Mouse (Mus musculus): ENCODE measurements around the gene Mrpl37.

DNA sequence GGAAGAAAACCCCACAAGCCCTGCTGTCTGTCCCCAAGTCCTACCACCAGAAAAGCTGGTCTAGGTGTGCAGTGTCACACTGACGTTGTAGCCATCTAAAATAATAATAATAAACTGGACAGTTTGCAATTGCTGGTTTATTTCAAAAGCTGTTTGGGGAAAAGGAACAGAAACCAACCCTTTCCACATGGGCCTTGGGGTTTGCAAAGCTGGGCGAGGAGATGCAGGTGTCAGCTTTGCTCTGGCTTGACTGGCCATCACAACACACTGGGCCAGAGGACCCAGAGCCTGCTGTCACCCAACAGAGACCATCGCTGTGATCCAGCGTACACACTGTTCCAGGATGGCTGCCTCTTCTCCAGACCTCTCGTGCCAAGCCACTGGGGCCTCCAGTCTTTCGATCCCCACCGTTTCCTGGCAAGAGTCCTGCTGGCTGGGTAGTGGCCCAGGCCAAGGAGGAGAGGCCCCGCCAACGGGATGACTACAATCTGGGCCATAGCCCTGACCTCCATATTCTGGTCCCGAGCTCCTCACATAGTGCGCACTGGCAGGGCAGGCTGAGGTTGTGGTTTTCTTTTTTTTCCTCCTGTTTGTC is 18.0 kb downstream of the Mrpl37 start:
- TF ChIP-seq CTCF (IDR thresholded peaks at IDR 0.05; ENCODE audit: borderline replicate concordance, insufficient read depth, low read length), result no peak
- no peak for TF ChIP-seq POLR2A (IDR thresholded peaks at IDR 0.05; ENCODE audit: low read depth, low read length)
